In genomic region chr10:118592648-118593368, GRCm38 (mm10) we compare ENCODE assay signal across 8 mouse cellular contexts.
A peak's percentile ranks its signal among the peaks of the same experiment; 100 is the strongest.
DNase-seq lines count a peak whose midpoint lies in the region; ATAC-seq and TF ChIP-seq lines count a peak whose summit lies in the region.

No protein-coding gene starts in this region.

- 0 out of 2 replicates have a peak, but pooled peaks cover 6% of the 10 kb centered on the region for H3K4me1 ChIP-seq in kidney, embryonic 15.5 days
- H3K4me1 ChIP-seq in limb, embryonic 14.5 days (ENCODE audit: control insufficient read depth, insufficient read depth, low read length) = no peaks in the 10 kb centered on the region

- no peaks in the 10 kb centered on the region for H3K27me3 ChIP-seq in kidney, embryonic 15.5 days
- H3K27me3 ChIP-seq in limb, embryonic 14.5 days (ENCODE audit: control insufficient read depth, insufficient read depth, low read length) = no peaks in the 10 kb centered on the region

- no peak for TF ChIP-seq POLR2A in limb, embryonic 14.5 days (IDR thresholded peaks at IDR 0.05; ENCODE audit: borderline replicate concordance, extremely low read depth, insufficient read depth, insufficient read length)

- H3K4me3 ChIP-seq in kidney, embryonic 15.5 days (replicated peaks) = no peak overlapping the region
- no peak overlapping the region for H3K4me3 ChIP-seq in limb, embryonic 14.5 days (replicated peaks; ENCODE audit: low read length)

- H3K27ac ChIP-seq in kidney, embryonic 15.5 days = no peak overlapping the region
- no peak overlapping the region for H3K27ac ChIP-seq in limb, embryonic 14.5 days (replicated peaks; ENCODE audit: low read depth, low read length)

- 0 out of 2 replicates have a peak, but pooled peaks have one; percentile 29 for ATAC-seq in kidney, embryonic 15.5 days (replicated peaks; ENCODE audit: low FRiP score)
- no peak for ATAC-seq in limb, embryonic 14.5 days (ENCODE audit: low FRiP score, low read depth)
- ATAC-seq in neutrophil, adult 5-6 weeks (ENCODE audit: extremely low read depth, insufficient number of reproducible peaks, low FRiP score, poor library complexity, severe bottlenecking) = peak; percentile 85

- intact Hi-C loops in gastrocnemius, postnatal 36 days (cut with DNase I) = loop anchor here (2.0 to 10.0 kb wide), 3 partner anchors 122 to 486 kb away; no protein-coding TSS in a partner anchor

- no peaks in the 10 kb centered on the region for H3K36me3 ChIP-seq in kidney, embryonic 15.5 days
- no peaks in the 10 kb centered on the region for H3K36me3 ChIP-seq in limb, embryonic 14.5 days (ENCODE audit: control insufficient read depth, insufficient read depth, low read length)

- H3K9me3 ChIP-seq in kidney, embryonic 15.5 days (replicated peaks) = no peaks in the 10 kb centered on the region
- no peaks in the 10 kb centered on the region for H3K9me3 ChIP-seq in limb, embryonic 14.5 days (ENCODE audit: control insufficient read depth, low read length)

- DNase-seq in CD4-positive helper T cell, adult 2 months (ENCODE audit: low read depth, low spot score) = peak; percentile 71
- peak; percentile 75 for DNase-seq in adrenal gland, adult 2 months
- peak; percentile 89 for DNase-seq in embryo, embryonic 10 days (ENCODE audit: low spot score)
- peak; percentile 58 to 78 for DNase-seq in gastrocnemius, postnatal 36 days
- peak; percentile 81 for DNase-seq in limb, embryonic 14.5 days (ENCODE audit: low spot score)
- DNase-seq in thymus, adult 18-20 months = peak; percentile 30 to 46

- 32% methylated on average over 16 of the region's 16 CpGs for WGBS in kidney, embryonic 15.5 days
- whole genome bisulfite sequencing in limb, embryonic 14.5 days = 28% methylated on average over 16 of the region's 16 CpGs

- no peak overlapping the region for H3K4me2 ChIP-seq in kidney, embryonic 15.5 days
- no peak overlapping the region for H3K4me2 ChIP-seq in limb, embryonic 14.5 days (replicated peaks; ENCODE audit: low read depth, low read length, severe bottlenecking)

- no peak overlapping the region for H3K9ac ChIP-seq in kidney, embryonic 15.5 days
- no peak overlapping the region for H3K9ac ChIP-seq in limb, embryonic 14.5 days (ENCODE audit: low read depth, low read length, severe bottlenecking)

Comparison
In these comparisons a context has a peak if more than half of its experiments do, and no peak if none do; other contexts are left out.
1. DNase-seq: peak in every context shown above with its lines; median percentile 89 in embryo, embryonic 10 days; 81 in limb, embryonic 14.5 days; 75 in adrenal gland, adult 2 months; 71 in CD4-positive helper T cell, adult 2 months; 68 in gastrocnemius, postnatal 36 days; 38 in thymus, adult 18-20 months.